Mouse (Mus musculus) gastrocnemius, adult 2 months (tissue): ENCODE results near the gene Mgst2. TPM values are rescaled to one million over a fixed set of nuclear protein-coding genes. Genes with fewer than 3 reads are reported as not detected.

Experiments used
- DNase-seq: peaks from one replicate; pipeline ENCODE4 v3.0.0; 2022
- H3K27ac ChIP-seq: fragments of 200-600 bp; 2 replicates; pipeline ENCODE4 v1.8.1; 2022; ENCODE audit warnings: mild to moderate bottlenecking
- H3K4me3 ChIP-seq: fragments of 200-600 bp; 2 replicates; pipeline ENCODE4 v1.8.1; 2022; ENCODE audit warnings: mild to moderate bottlenecking, moderate library complexity
- CTCF ChIP-seq: fragments of 200-600 bp; IDR thresholded peaks from 2 replicates; pipeline ENCODE4 v1.8.1; 2022; ENCODE audit warnings: antibody characterized with exemption, mild to moderate bottlenecking, moderate library complexity
- intact Hi-C: fragments of 180-260 bp; cut with DNase I; formaldehyde crosslinking; loops from one replicate; pipeline ENCODE4 v1.15.1; 2025
- total RNA-seq, 2 experiments: library from RNA; stranded (reverse); gene quantifications; 2 replicates each; pipeline ENCODE4 v1.2.3; 2021

Mgst2 gene
- total RNA-seq, 2 experiments from 2014 or later = 0.39 to 0.61 TPM

- DNase-seq = peak; percentile 90
- intact Hi-C loops = loop anchor here (2.0 to 10.0 kb wide), 2 partner anchors 40 to 296 kb away; no protein-coding TSS in a partner anchor
- TF ChIP-seq CTCF = peak; percentile 23; the same call in 1 of the 2 replicates
- Histone ChIP-seq H3K4me3 (peak overlapping the region; percentile 81), H3K27ac (peak overlapping the region; percentile 95)
Observed at GRCm38 (mm10) chr3:51708746-51709411, 48.7 kb downstream of the Mgst2 start.

GRCm38 (mm10) chr3:51712382-51712781 is 52.2 kb downstream of the Mgst2 start:
- Histone ChIP-seq H3K27ac (peak overlapping the region; percentile 48), H3K4me3 (no peak overlapping the region)
- no peak for DNase-seq
- intact Hi-C loops = no loop called here
- TF ChIP-seq CTCF = no peak

- TF ChIP-seq CTCF = no peak
- peak overlapping the region; percentile 6; the same call in 1 of the 2 replicates for H3K27ac ChIP-seq
- H3K4me3 ChIP-seq = no peak overlapping the region
- intact Hi-C loops = no loop called here
- DNase-seq = no peak
Observed at GRCm38 (mm10) chr3:51713233-51713632, 53.1 kb downstream of the Mgst2 start.

- DNase-seq = no peak
- TF ChIP-seq CTCF = no peak
- intact Hi-C loops = no loop called here
- Histone ChIP-seq H3K27ac (no peak overlapping the region), H3K4me3 (no peak overlapping the region)
Observed at GRCm38 (mm10) chr3:51714469-51714868, 54.3 kb downstream of the Mgst2 start.

GRCm38 (mm10) chr3:51717455-51717854 is 57.3 kb downstream of the Mgst2 start:
- intact Hi-C loops = no loop called here
- DNase-seq = no peak
- no peak overlapping the region for H3K4me3 ChIP-seq
- no peak overlapping the region for H3K27ac ChIP-seq
- TF ChIP-seq CTCF = no peak

- DNase-seq = no peak
- intact Hi-C loops = no loop called here
- Histone ChIP-seq H3K4me3 (no peak overlapping the region), H3K27ac (no peak overlapping the region)
- no peak for TF ChIP-seq CTCF
Observed at GRCm38 (mm10) chr3:51717909-51718308, 57.7 kb downstream of the Mgst2 start.

- Histone ChIP-seq H3K27ac (no peak overlapping the region), H3K4me3 (no peak overlapping the region)
- intact Hi-C loops = no loop called here
- no peak for DNase-seq
- TF ChIP-seq CTCF = no peak
Observed at GRCm38 (mm10) chr3:51719373-51719772, 59.2 kb downstream of the Mgst2 start.

- intact Hi-C loops = no loop called here
- DNase-seq = no peak
- H3K4me3 ChIP-seq = no peak overlapping the region
- no peak for TF ChIP-seq CTCF
- no peak overlapping the region for H3K27ac ChIP-seq
Observed at GRCm38 (mm10) chr3:51719982-51720381, 59.8 kb downstream of the Mgst2 start.

- no peak for DNase-seq
- intact Hi-C loops = no loop called here
- Histone ChIP-seq H3K4me3 (no peak overlapping the region), H3K27ac (no peak overlapping the region)
- TF ChIP-seq CTCF = no peak
Observed at GRCm38 (mm10) chr3:51726257-51726656, 66.1 kb downstream of the Mgst2 start.

GRCm38 (mm10) chr3:51727487-51727886 is 67.3 kb downstream of the Mgst2 start:
- intact Hi-C loops = no loop called here
- H3K27ac ChIP-seq = peak overlapping the region; percentile 53
- no peak for TF ChIP-seq CTCF
- no peak overlapping the region for H3K4me3 ChIP-seq
- no peak for DNase-seq

GRCm38 (mm10) chr3:51727968-51728367 is 67.8 kb downstream of the Mgst2 start:
- TF ChIP-seq CTCF = no peak
- Histone ChIP-seq H3K4me3 (peak overlapping the region; percentile 40), H3K27ac (peak overlapping the region; percentile 53)
- DNase-seq = no peak
- intact Hi-C loops = no loop called here

GRCm38 (mm10) chr3:51728456-51728855 is 68.3 kb downstream of the Mgst2 start:
- Histone ChIP-seq H3K27ac (no peak overlapping the region), H3K4me3 (no peak overlapping the region)
- no peak for DNase-seq
- intact Hi-C loops = no loop called here
- no peak for TF ChIP-seq CTCF

GRCm38 (mm10) chr3:51729109-51729918 is 69.2 kb downstream of the Mgst2 start:
- H3K4me3 ChIP-seq = no peak overlapping the region
- H3K27ac ChIP-seq = no peak overlapping the region
- DNase-seq = no peak
- intact Hi-C loops = no loop called here
- TF ChIP-seq CTCF = no peak
